Mouse (Mus musculus): Measurements from ENCODE around the gene Kif16b.

DNA sequence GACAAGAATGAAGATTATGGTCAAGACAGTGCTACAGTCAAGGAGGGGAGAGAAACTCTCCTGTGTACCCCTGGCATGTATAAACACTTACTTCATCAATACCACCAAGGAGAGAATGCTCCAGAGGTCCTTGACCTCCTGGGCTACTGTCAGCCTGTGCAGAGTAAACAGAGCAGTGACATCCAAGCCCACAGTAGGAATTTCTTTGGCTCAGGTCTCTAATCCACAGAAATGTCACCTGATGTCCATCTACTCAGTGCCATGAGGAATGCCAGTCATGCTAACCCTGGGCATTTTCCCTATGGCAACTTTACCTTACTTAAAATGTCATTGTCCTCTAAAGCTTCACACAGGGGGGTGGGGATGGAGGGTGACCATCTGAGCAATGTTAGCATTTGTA is 281.4 kb downstream of the Kif16b start:
- TF ChIP-seq CTCF (IDR thresholded peaks at IDR 0.05; ENCODE audit: low read depth, low read length) (no peak), POLR2A (IDR thresholded peaks at IDR 0.05; ENCODE audit: borderline replicate concordance, low read depth, low read length) (no peak)

All from bone marrow macrophage, adult 2 months (primary cell).